Mouse (Mus musculus): ENCODE measurements around the gene Pgap1. TPM values are rescaled to one million over a fixed set of nuclear protein-coding genes. Genes with fewer than 3 reads are reported as not detected.

Gene Pgap1
- total RNA-seq, 4 experiments from 2014 or later: 26.5 to 34.1 (median 28.6) TPM

GRCm38 (mm10) chr1:54523717-54524116 lies 33.8 kb downstream of the Pgap1 start:
- DNase-seq (ENCODE audit: low spot score in 2 of 2): no peak

- no peak for DNase-seq (ENCODE audit: low spot score in 2 of 2)
Observed at GRCm38 (mm10) chr1:54520062-54520577, 37.4 kb downstream of the Pgap1 start.

GRCm38 (mm10) chr1:54513836-54514235 lies 43.6 kb downstream of the Pgap1 start:
- DNase-seq (ENCODE audit: low spot score in 2 of 2): no peak

GRCm38 (mm10) chr1:54498496-54498895 lies 59.0 kb downstream of the Pgap1 start:
- no peak for DNase-seq (ENCODE audit: low spot score in 2 of 2)

- DNase-seq (ENCODE audit: low spot score in 2 of 2): no peak
Observed at GRCm38 (mm10) chr1:54496254-54496653, 61.2 kb downstream of the Pgap1 start.

- DNase-seq (ENCODE audit: low spot score in 2 of 2): no peak
Observed at GRCm38 (mm10) chr1:54493496-54493895, 64.0 kb downstream of the Pgap1 start.

GRCm38 (mm10) chr1:54492435-54492841 lies 65.0 kb downstream of the Pgap1 start:
- DNase-seq (ENCODE audit: low spot score in 2 of 2): no peak

GRCm38 (mm10) chr1:54484744-54485420 lies 72.6 kb downstream of the Pgap1 start:
- DNase-seq (ENCODE audit: low spot score in 2 of 2): no peak

GRCm38 (mm10) chr1:54480491-54480890 lies 77.0 kb downstream of the Pgap1 start:
- DNase-seq (ENCODE audit: low spot score in 2 of 2): no peak

GRCm38 (mm10) chr1:54468662-54469061 lies 88.8 kb downstream of the Pgap1 start:
- peak in 1 of 2 experiments; percentile 29 for DNase-seq (ENCODE audit: low spot score in 2 of 2)

- peak in 1 of 2 experiments; percentile 61 for DNase-seq (ENCODE audit: low spot score in 2 of 2)
Observed at GRCm38 (mm10) chr1:54467366-54467765, 90.1 kb downstream of the Pgap1 start.

- no peak for DNase-seq (ENCODE audit: low spot score in 2 of 2)
Observed at GRCm38 (mm10) chr1:54452116-54452515, 105.4 kb downstream of the Pgap1 start.

- DNase-seq (ENCODE audit: low spot score in 2 of 2): no peak
Observed at GRCm38 (mm10) chr1:54448833-54449232, 108.7 kb downstream of the Pgap1 start.

GRCm38 (mm10) chr1:54443641-54444040 lies 113.8 kb downstream of the Pgap1 start:
- DNase-seq (ENCODE audit: low spot score in 2 of 2): no peak

- no peak for DNase-seq (ENCODE audit: low spot score in 2 of 2)
Observed at GRCm38 (mm10) chr1:54439080-54439476, 118.4 kb downstream of the Pgap1 start.

- peak; percentile 55 to 71 for DNase-seq (ENCODE audit: low spot score in 2 of 2)
Observed at GRCm38 (mm10) chr1:54438340-54439079, 119.0 kb downstream of the Pgap1 start, which contains the start of gene Gtf3c3. TSS of gene Gtf3c3 (minus strand) at chr1:54438971.

Other genes with a start within 250 kb of the Pgap1 start
- gene Gtf3c3, start 118.7 kb downstream of the Pgap1 start, total RNA-seq (2022): 10 to 100 TPM; 26.7 to 31.5 (median 28.4) TPM

All from left cerebral cortex, adult 8-10 months (tissue).